Mouse (Mus musculus) layer of hippocampus, adult 18-20 months (tissue): ENCODE measurements around the gene Dpysl4. TPM values are rescaled to one million over a fixed set of nuclear protein-coding genes. Genes with fewer than 3 reads are reported as not detected.

Experiments used
- DNase-seq, 2 experiments: peaks; one replicate each; pipeline ENCODE4 v3.0.0; 2022; ENCODE audit warnings: low spot score in 2 of 2
- long read RNA-seq: library from polyadenylated mRNA; stranded (forward); transcript quantifications from one replicate; pipeline ENCODE4 v2.0.0, GENCODE M21; 2021
- total RNA-seq, 2 experiments: library from RNA; stranded (reverse); gene quantifications; 2 replicates each; pipeline ENCODE4 v1.2.3; 2021

Gene Dpysl4
- total RNA-seq = 10 to 100 TPM; 43.9 to 44.7 TPM
- long read RNA-seq, full-length matches to known transcripts = 37 of 58 reads
- long read RNA-seq, partial matches to known transcripts = 4 of 58 reads
- long read RNA-seq, other reads (novel, unspliced or antisense) = 17 of 58 reads

GRCm38 (mm10) chr7:139085629-139086194 lies at the start of gene Dpysl4:
Gene Dpysl4, plus strand, starts transcription at chr7:139086001.
- DNase-seq = peak; percentile 83 to 94

- no peak for DNase-seq
These were observed 22.4 kb upstream of the Dpysl4 start for GRCm38 (mm10) chr7:139063406-139063805.

- DNase-seq = peak; percentile 68 to 92
These were observed 17.6 kb upstream of the Dpysl4 start for GRCm38 (mm10) chr7:139068182-139068623.

GRCm38 (mm10) chr7:139074189-139074588 lies 11.6 kb upstream of the Dpysl4 start:
- DNase-seq = no peak

GRCm38 (mm10) chr7:139075054-139075794 lies 10.6 kb upstream of the Dpysl4 start:
- DNase-seq = no peak

GRCm38 (mm10) chr7:139077283-139077682 lies 8.5 kb upstream of the Dpysl4 start:
- DNase-seq = no peak

- DNase-seq = no peak
These were observed 7.6 kb upstream of the Dpysl4 start for GRCm38 (mm10) chr7:139078181-139078580.

GRCm38 (mm10) chr7:139079141-139079540 lies 6.7 kb upstream of the Dpysl4 start:
- no peak for DNase-seq

- DNase-seq = no peak
These were observed 5.1 kb upstream of the Dpysl4 start for GRCm38 (mm10) chr7:139080714-139081113.

GRCm38 (mm10) chr7:139081158-139081557 lies 4.6 kb upstream of the Dpysl4 start:
- DNase-seq = peak in 1 of 2 experiments; percentile 44

- DNase-seq = no peak
These were observed 3.5 kb upstream of the Dpysl4 start for GRCm38 (mm10) chr7:139082281-139082680.

GRCm38 (mm10) chr7:139084316-139084715 lies 1.5 kb upstream of the Dpysl4 start:
- DNase-seq = no peak

GRCm38 (mm10) chr7:139086195-139087158 lies 676 bp downstream of the Dpysl4 start:
- DNase-seq = peak in 1 of 2 experiments; percentile 41

GRCm38 (mm10) chr7:139087801-139088200 lies 2.0 kb downstream of the Dpysl4 start:
- DNase-seq = no peak

- peak in 1 of 2 experiments; percentile 73 for DNase-seq
These were observed 4.4 kb downstream of the Dpysl4 start for GRCm38 (mm10) chr7:139089892-139090874.

- DNase-seq = no peak
These were observed 5.9 kb downstream of the Dpysl4 start for GRCm38 (mm10) chr7:139091681-139092080.

- no peak for DNase-seq
These were observed 6.9 kb downstream of the Dpysl4 start for GRCm38 (mm10) chr7:139092676-139093075.

- DNase-seq = peak; percentile 48 to 71
These were observed 7.3 kb downstream of the Dpysl4 start for GRCm38 (mm10) chr7:139093124-139093523.

- no peak for DNase-seq
These were observed 8.0 kb downstream of the Dpysl4 start for GRCm38 (mm10) chr7:139093781-139094180.

GRCm38 (mm10) chr7:139094761-139095160 lies 9.0 kb downstream of the Dpysl4 start:
- no peak for DNase-seq
